Mouse (Mus musculus): ENCODE results near the gene Fbxl7.

DNA sequence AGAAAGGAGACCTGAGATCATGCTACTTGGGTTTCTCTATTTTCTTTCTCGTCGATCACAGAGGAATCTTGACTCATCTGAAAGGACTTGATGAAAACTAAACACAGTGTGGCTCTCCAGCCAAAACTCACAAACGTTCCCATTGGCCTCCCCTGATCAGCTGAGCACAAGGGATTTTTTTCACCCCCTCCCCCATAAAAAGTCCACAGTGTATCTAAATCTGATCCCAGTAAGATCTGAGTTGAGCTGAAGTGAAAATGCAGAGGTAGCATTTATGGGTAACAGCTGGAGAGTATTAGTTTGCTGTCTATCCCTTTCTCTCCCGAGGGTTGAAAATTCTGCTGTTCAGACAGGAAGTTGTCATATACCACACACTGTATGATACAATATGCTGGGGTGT is 2.2 kb downstream of the Fbxl7 start:
- no peak for TF ChIP-seq CTCF (IDR thresholded peaks at IDR 0.05; ENCODE audit: low read depth, low read length)
- no peak for TF ChIP-seq POLR2A (IDR thresholded peaks at IDR 0.05; ENCODE audit: borderline replicate concordance, low read depth, low read length)

All from bone marrow macrophage, adult 2 months (primary cell).